ENCODE assay signal across 15 mouse cellular contexts in the genomic region with DNA sequence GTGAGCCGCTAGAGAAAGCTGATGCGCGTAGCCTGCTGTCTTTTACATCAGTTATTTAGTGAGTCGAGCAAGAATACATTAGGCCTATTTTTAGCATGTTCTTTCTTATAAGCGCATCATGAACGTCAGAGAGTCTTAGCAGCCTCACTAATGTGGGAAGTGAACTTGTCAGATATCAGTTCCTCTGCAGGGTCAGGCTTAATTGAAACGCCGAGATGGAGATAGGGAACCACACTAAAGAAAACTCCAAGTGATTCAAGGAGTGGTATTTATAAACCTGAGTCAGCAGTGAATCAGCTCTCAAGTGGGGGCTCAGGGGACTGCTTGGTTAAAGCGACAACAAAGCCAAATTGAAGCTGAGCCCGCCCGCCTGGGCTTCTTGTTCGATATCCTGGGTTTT.
A peak's percentile ranks its signal among the peaks of the same experiment; 100 is the strongest.
DNase-seq lines count a peak whose midpoint lies in the region; ATAC-seq and TF ChIP-seq lines count a peak whose summit lies in the region.
"Had no signal": no experiment of that assay in that cellular context is flagged by ENCODE, and none has a peak within 500 bp of the region (broad histone marks: within the 10 kb centered on the region; RNA-seq: fewer than 3 reads in every experiment).

No protein-coding gene starts in this region.

- H3K27ac ChIP-seq in forebrain, embryonic 16.5 days (ENCODE audit: low read length): no peak overlapping the region
- no peak overlapping the region for H3K27ac ChIP-seq in forebrain, embryonic 12.5 days
- H3K27ac ChIP-seq in hindbrain, postnatal 0 days: no peak overlapping the region
- no peak overlapping the region for H3K27ac ChIP-seq in hindbrain, embryonic 16.5 days (ENCODE audit: low read depth, low read length)
- H3K27ac ChIP-seq: limb, embryonic 13.5 days had no signal

- no peak overlapping the region for H3K9ac ChIP-seq in forebrain, embryonic 16.5 days (replicated peaks; ENCODE audit: low read depth, low read length)
- no peak overlapping the region for H3K9ac ChIP-seq in forebrain, embryonic 12.5 days
- no peak overlapping the region for H3K9ac ChIP-seq in hindbrain, postnatal 0 days (replicated peaks; ENCODE audit: low read length)
- H3K9ac ChIP-seq in hindbrain, embryonic 16.5 days (ENCODE audit: low read depth, low read length): no peak overlapping the region
- H3K9ac ChIP-seq: limb, embryonic 13.5 days; lung, embryonic 14.5 days had no signal

- WGBS in forebrain, embryonic 16.5 days: 56% methylated on average over 12 of the region's 12 CpGs
- WGBS in forebrain, embryonic 12.5 days: 72% methylated on average over 12 of the region's 12 CpGs
- WGBS in hindbrain, postnatal 0 days: 61% methylated on average over 12 of the region's 12 CpGs
- 69% methylated on average over 12 of the region's 12 CpGs for WGBS in hindbrain, embryonic 16.5 days

- H3K4me3 ChIP-seq in forebrain, embryonic 16.5 days (replicated peaks; ENCODE audit: low read length): no peak overlapping the region
- H3K4me3 ChIP-seq in forebrain, embryonic 12.5 days (replicated peaks): no peak overlapping the region
- no peak overlapping the region for H3K4me3 ChIP-seq in hindbrain, postnatal 0 days (ENCODE audit: low read length)
- H3K4me3 ChIP-seq in hindbrain, embryonic 16.5 days (ENCODE audit: low read length): no peak overlapping the region
- H3K4me3 ChIP-seq: erythroblast, embryonic 14.5 days; limb, embryonic 13.5 days had no signal

- ATAC-seq in forebrain, embryonic 16.5 days: peak; percentile 69; the same call in 1 of the 2 replicates
- ATAC-seq in forebrain, embryonic 12.5 days (ENCODE audit: low FRiP score): no peak
- ATAC-seq in hindbrain, postnatal 0 days: no peak
- no peak for ATAC-seq in hindbrain, embryonic 16.5 days
- ATAC-seq: intestine, postnatal 0 days had no signal

- TF ChIP-seq CTCF in hindbrain, postnatal 0 days (IDR thresholded peaks at IDR 0.05; ENCODE audit: low read depth): no peak

- H3K36me3 ChIP-seq in forebrain, embryonic 16.5 days (ENCODE audit: control insufficient read depth, insufficient read depth): no peaks in the 10 kb centered on the region
- no peaks in the 10 kb centered on the region for H3K36me3 ChIP-seq in forebrain, embryonic 12.5 days (replicated peaks)
- H3K36me3 ChIP-seq in hindbrain, postnatal 0 days (ENCODE audit: insufficient read depth, low read length): no peaks in the 10 kb centered on the region
- H3K36me3 ChIP-seq in hindbrain, embryonic 16.5 days (ENCODE audit: control insufficient read depth, insufficient read depth, low read length): no peaks in the 10 kb centered on the region
- H3K36me3 ChIP-seq: limb, embryonic 13.5 days had no signal

- H3K4me1 ChIP-seq in forebrain, embryonic 16.5 days (replicated peaks; ENCODE audit: control insufficient read depth, insufficient read depth, low read length): peaks cover 5% of the 10 kb centered on the region; the same call in 1 of the 2 replicates
- peaks cover 20% of the 10 kb centered on the region for H3K4me1 ChIP-seq in forebrain, embryonic 12.5 days
- no peaks in the 10 kb centered on the region for H3K4me1 ChIP-seq in hindbrain, postnatal 0 days (ENCODE audit: insufficient read depth, low read length)
- H3K4me1 ChIP-seq in hindbrain, embryonic 16.5 days (ENCODE audit: control insufficient read depth, insufficient read depth, low read depth, low read length): peaks cover 3% of the 10 kb centered on the region; the same call in 1 of the 2 replicates

- H3K9me3 ChIP-seq in forebrain, embryonic 16.5 days (ENCODE audit: control insufficient read depth, low read length): no peaks in the 10 kb centered on the region
- no peaks in the 10 kb centered on the region for H3K9me3 ChIP-seq in forebrain, embryonic 12.5 days
- H3K9me3 ChIP-seq in hindbrain, postnatal 0 days (ENCODE audit: low read length): no peaks in the 10 kb centered on the region
- no peaks in the 10 kb centered on the region for H3K9me3 ChIP-seq in hindbrain, embryonic 16.5 days (ENCODE audit: control insufficient read depth, low read length)
- H3K9me3 ChIP-seq: limb, embryonic 13.5 days had no signal

- H3K4me2 ChIP-seq in forebrain, embryonic 16.5 days (ENCODE audit: low read length): no peak overlapping the region
- H3K4me2 ChIP-seq in forebrain, embryonic 12.5 days: no peak overlapping the region
- no peak overlapping the region for H3K4me2 ChIP-seq in hindbrain, postnatal 0 days (ENCODE audit: low read depth, low read length)
- no peak overlapping the region for H3K4me2 ChIP-seq in hindbrain, embryonic 16.5 days (ENCODE audit: low read length)
- H3K4me2 ChIP-seq: limb, embryonic 13.5 days; lung, embryonic 14.5 days had no signal

- no peaks in the 10 kb centered on the region for H3K27me3 ChIP-seq in forebrain, embryonic 16.5 days (replicated peaks; ENCODE audit: control insufficient read depth, insufficient read depth, low read length)
- no peaks in the 10 kb centered on the region for H3K27me3 ChIP-seq in forebrain, embryonic 12.5 days
- H3K27me3 ChIP-seq in hindbrain, postnatal 0 days (ENCODE audit: insufficient read depth, low read length): no peaks in the 10 kb centered on the region
- no peaks in the 10 kb centered on the region for H3K27me3 ChIP-seq in hindbrain, embryonic 16.5 days (replicated peaks; ENCODE audit: control insufficient read depth, insufficient read depth, low read length)
- H3K27me3 ChIP-seq: limb, embryonic 13.5 days had no signal

- DNase-seq in hindbrain, postnatal 0 days (ENCODE audit: low spot score): peak; percentile 24
- peak; percentile 18 to 59 for DNase-seq in frontal cortex, adult 2 months (ENCODE audit: extremely low spot score in 1 of 2, low spot score in 1 of 2)
- DNase-seq in right cerebral cortex, adult 2 months (ENCODE audit: low spot score in 2 of 2): peak; percentile 57 to 59
- DNase-seq in cerebellum, adult 9-10 months: no peak
- no peak for DNase-seq in cerebellum, adult 11 months
- DNase-seq: B cell, adult 2 months; embryo, embryonic 11 days; lung, embryonic 14.5 days; thymus, postnatal 4 days had no signal

Comparison
In these comparisons a context has a peak if more than half of its experiments do, and no peak if none do; other contexts are left out.
1. DNase-seq: peak in hindbrain, postnatal 0 days (single experiment), frontal cortex, adult 2 months (2 of 2) and right cerebral cortex, adult 2 months (2 of 2); none in cerebellum, adult 9-10 months (single experiment) and cerebellum, adult 11 months (single experiment).